Mouse (Mus musculus) forebrain, embryonic 14.5 days (tissue): ENCODE results near the gene Naif1. TPM values are rescaled to one million over a fixed set of nuclear protein-coding genes. Genes with fewer than 3 reads are reported as not detected.
A peak's percentile ranks its signal among the peaks of the same experiment; 100 is the strongest.

Experiments used
- ATAC-seq: fragments of 200-750 bp; cut with Nextera tagmentation; 2 replicates; pipeline ENCODE4 v1.8.0; 2017; ENCODE audit warnings: mild to moderate bottlenecking, moderate library complexity
- DNase-seq: peaks from one replicate; pipeline ENCODE4 v3.0.0-alpha.2; 2015; ENCODE audit warnings: low spot score
- H3K27ac ChIP-seq: fragments of 300-500 bp; sonication (generic); 2 replicates; pipeline ENCODE4 v1.5.1; 2014; ENCODE audit warnings: low read depth, mild to moderate bottlenecking, control low read depth, low read length, moderate library complexity
- H3K27me3 ChIP-seq: fragments of 300-500 bp; sonication (generic); replicated peaks from 2 replicates; pipeline ENCODE4 v1.6.1; 2014; ENCODE audit warnings: low read length, control low read depth, mixed read lengths; ENCODE audit not compliant: control insufficient read depth, insufficient read depth
- H3K36me3 ChIP-seq: fragments of 300-500 bp; sonication (generic); 2 replicates; pipeline ENCODE4 v1.6.1; 2014; ENCODE audit warnings: low read length, control low read depth; ENCODE audit not compliant: control insufficient read depth, insufficient read depth
- H3K4me1 ChIP-seq: fragments of 300-500 bp; sonication (generic); 2 replicates; pipeline ENCODE4 v1.6.1; 2014; ENCODE audit warnings: antibody characterized with exemption, low read length, control low read depth; ENCODE audit not compliant: control insufficient read depth, insufficient read depth
- H3K4me2 ChIP-seq: fragments of 300-500 bp; sonication (generic); 2 replicates; pipeline ENCODE4 v1.6.1; 2014; ENCODE audit warnings: mild to moderate bottlenecking, control low read depth, low read length
- H3K4me3 ChIP-seq: fragments of 300-500 bp; sonication (generic); 2 replicates; pipeline ENCODE4 v1.5.1; 2014; ENCODE audit warnings: low read depth, low read length, control low read depth
- H3K9ac ChIP-seq: fragments of 300-500 bp; sonication (generic); 2 replicates; pipeline ENCODE4 v1.6.1; 2014; ENCODE audit warnings: mild to moderate bottlenecking, low read length, control low read depth, moderate library complexity
- H3K9me3 ChIP-seq: fragments of 300-500 bp; sonication (generic); replicated peaks from 2 replicates; pipeline ENCODE4 v1.6.1; 2016; ENCODE audit warnings: low read length, control low read depth, mixed read lengths; ENCODE audit not compliant: control insufficient read depth
- WGBS: fragments of 180-500 bp; shearing (Covaris S2); extraction: QIAGEN DNeasy Blood & Tissue Kit; methylation state at CpG from one replicate; pipeline ENCODE4 v1.1.7; 2014; 5-methylcytosine and 5-hydroxymethylcytosine counted together
- polyA plus RNA-seq: library from polyadenylated mRNA; unstranded; fragments of >200 nt; fragmentation: Nextera tagmentation; extraction: Ambion mirVana; gene quantifications from 2 replicates; pipeline ENCODE4 v1.2.1, GENCODE M21; 2014

Naif1 gene
- polyA plus RNA-seq, 1 experiment from 2014 or later: 5.3 TPM

DNA sequence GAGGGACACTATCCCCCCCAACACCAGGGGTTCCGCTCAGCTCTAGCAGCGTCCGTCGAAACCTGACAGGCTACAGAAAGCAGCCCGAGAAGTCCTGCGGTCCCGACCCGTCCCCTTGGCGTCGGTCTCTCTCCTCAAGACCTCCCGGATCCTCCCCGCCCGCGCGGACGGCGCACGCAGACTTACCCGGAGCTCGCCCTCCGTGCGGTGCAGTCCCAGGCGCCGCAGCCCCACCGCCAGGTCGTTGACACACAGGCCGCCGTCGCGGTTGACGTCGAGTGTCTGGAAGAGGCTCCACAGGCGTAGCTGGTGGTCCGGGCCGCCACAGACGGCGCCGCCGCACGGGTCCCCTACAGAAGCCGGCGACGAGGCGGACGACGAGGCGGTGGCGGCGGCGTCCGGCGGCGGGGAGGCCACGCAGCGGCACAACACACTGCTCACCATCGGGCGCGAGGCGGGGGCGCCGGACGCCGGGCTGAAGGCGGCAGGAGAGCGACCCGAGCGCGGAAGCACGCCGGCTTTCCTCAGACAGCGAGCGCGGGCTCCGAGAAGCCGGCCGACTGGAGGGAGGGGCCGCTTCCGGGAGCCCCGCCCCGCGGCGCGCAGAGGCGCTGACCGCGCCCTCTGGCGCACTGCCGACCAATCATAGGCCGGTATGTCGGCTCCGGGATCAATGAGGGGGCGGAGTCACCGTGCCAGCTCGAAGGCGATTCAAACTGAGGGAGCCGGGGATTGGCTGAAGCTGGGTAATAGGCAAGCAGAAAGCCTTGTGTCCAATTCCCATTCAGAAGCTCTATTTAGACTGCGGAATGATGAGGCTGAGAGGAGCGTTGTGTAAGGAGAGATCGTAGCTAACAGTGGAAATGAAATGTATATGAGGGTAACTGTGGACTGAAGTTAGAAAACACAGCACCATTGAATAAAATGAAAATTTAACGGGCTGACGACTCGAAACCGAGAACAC is 906 bp downstream of the Naif1 start, which contains the start of gene Slc25a25:
Gene Slc25a25, minus strand, starts transcription at position 565 of the 964 bp plus-strand sequence.
- under 1% methylated on average over 103 of the region's 103 CpGs for WGBS
- ATAC-seq: peak; percentile 91

DNA sequence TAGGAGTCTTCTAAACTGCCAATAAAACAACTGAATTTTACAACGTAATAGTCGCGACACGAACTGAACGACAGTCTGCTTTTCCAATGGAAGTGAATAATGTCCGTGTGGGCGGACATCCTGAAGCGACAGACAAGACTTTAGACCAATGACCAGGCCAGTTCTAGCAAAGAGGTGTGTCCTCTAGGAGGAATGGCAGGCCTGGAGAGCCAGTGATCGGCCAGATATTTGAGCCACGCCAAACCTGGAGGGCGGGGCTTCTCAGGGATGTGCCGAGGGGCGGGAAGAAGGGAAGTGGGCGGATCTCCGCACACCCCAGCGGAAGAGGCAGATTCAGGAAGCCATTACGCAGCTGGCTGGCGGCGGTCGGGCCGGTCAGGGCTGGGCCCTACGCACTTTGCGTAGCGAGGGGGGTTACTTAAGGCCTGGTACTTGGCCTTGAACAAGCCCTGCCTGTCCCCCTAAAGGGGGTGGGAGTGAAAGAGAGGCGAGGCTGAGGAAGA is 1.7 kb downstream of the Naif1 start:
- Histone ChIP-seq H3K9ac (peak overlapping the region; percentile 60), H3K36me3 (peaks cover 9% of the 10 kb centered on the region), H3K27ac (peak overlapping the region; percentile 94), H3K9me3 (no peaks in the 10 kb centered on the region), H3K27me3 (no peaks in the 10 kb centered on the region), H3K4me2 (peak overlapping the region; percentile 50), H3K4me1 (peaks cover 22% of the 10 kb centered on the region; the same call in 1 of the 2 replicates), H3K4me3 (peak overlapping the region; percentile 82)
- ATAC-seq (peak; percentile 94), DNase-seq (peak; percentile 100)
- WGBS: under 1% methylated on average over 25 of the region's 25 CpGs

More for the DNA sequence above, 906 bp downstream of the Naif1 start, which contains the start of gene Slc25a25:
- Histone ChIP-seq H3K36me3 (peaks cover 5% of the 10 kb centered on the region), H3K9me3 (no peaks in the 10 kb centered on the region), H3K9ac (peak within 1 kb of the TSS; percentile 60), H3K27ac (peak within 1 kb of the TSS; percentile 94), H3K27me3 (no peaks in the 10 kb centered on the region), H3K4me3 (peak within 1 kb of the TSS; percentile 82), H3K4me2 (peak within 1 kb of the TSS; percentile 50), H3K4me1 (peaks cover 22% of the 10 kb centered on the region; the same call in 1 of the 2 replicates)
- peak; percentile 99 for DNase-seq

DNA sequence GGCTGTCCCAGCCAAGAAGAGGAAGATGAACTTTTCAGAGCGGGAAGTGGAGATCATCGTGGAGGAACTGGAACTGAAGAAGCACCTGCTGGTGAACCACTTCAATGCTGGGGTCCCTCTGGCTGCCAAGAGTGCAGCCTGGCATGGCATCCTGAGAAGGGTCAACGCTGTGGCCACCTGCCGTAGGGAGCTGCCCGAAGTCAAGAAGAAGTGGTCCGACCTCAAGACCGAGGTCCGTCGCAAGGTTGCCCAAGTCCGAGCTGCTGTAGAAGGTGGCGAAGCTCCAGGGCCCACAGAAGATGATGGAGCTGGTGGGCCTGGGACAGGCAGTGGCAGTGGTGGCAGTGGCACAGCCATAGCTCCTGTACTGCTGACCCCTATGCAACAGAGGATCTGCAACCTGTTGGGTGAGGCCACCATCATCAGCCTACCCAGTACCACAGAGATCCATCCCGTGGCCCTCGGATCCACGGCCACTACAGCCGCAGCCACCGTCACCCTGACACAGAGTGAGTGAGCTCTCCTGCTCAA is 2.2 kb downstream of the Naif1 start:
- ATAC-seq: 0 out of 2 replicates have a peak, but pooled peaks have one; percentile 0
- 96% methylated on average over 16 of the region's 16 CpGs for WGBS
- Histone ChIP-seq H3K27me3 (no peaks in the 10 kb centered on the region), H3K27ac (no peak overlapping the region), H3K4me2 (peak overlapping the region; percentile 36), H3K36me3 (peaks cover 9% of the 10 kb centered on the region), H3K9me3 (no peaks in the 10 kb centered on the region), H3K4me1 (peaks cover 19% of the 10 kb centered on the region; the same call in 1 of the 2 replicates), H3K4me3 (peak overlapping the region; percentile 12), H3K9ac (no peak overlapping the region)
- DNase-seq: no peak

DNA sequence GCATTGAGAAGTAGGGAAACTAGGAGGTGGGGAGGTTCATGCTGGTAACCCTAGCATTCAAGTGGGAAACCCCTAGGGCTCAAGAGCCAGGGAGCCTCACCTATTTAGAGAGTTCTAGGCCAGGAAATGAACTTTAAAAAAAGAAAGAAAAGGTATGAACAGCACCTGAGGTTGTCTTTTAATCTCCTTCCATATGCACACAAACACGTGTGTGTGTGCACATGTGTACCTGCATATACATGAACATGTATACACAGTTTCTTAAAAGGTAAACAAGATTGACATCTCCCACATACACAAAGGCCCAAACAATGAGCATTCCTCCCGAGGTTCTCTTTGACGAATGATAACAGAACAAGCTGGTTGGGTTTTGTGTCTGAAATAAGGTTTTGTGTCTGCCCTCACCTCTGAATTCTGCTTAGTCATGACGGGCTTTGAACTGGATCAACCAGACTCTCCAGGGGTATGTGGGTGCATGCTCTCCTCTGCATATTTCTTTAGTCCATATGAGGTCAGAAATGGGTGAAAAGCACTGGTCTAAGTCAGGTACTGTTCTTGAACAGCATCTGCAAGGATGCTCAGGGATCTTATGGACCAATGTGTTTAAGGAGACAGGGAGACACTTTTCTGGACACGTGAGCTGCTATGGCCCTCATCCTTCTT is 3.5 kb downstream of the Naif1 start:
- no peak for ATAC-seq
- no peaks in the 10 kb centered on the region for H3K27me3 ChIP-seq
- H3K9me3 ChIP-seq: no peaks in the 10 kb centered on the region
- peaks cover 18% of the 10 kb centered on the region; the same call in 1 of the 2 replicates for H3K4me1 ChIP-seq
- no peak overlapping the region for H3K4me3 ChIP-seq
- no peak overlapping the region for H3K4me2 ChIP-seq
- H3K9ac ChIP-seq: no peak overlapping the region
- no peak for DNase-seq
- WGBS: 90% methylated on average over 5 of the region's 5 CpGs
- no peak overlapping the region for H3K27ac ChIP-seq
- H3K36me3 ChIP-seq: peaks cover 9% of the 10 kb centered on the region

DNA sequence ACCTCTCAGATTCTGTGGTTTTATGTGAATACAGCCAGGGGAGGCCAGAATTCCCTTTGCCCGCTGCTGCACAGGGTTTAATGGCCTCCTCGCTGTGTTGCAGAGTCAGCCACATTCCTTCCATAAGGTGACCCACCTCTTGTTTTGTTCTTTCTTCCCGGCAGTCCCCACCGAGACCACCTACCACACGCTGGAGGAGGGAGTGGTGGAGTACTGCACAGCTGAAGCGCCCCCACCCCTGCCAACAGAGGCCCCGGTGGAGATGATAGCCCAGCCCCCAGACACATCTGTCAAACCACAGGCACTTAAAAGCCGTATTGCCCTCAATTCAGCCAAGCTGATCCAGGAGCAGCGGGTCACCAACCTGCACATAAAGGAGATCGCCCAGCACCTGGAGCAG is 4.4 kb downstream of the Naif1 start:
- DNase-seq: no peak
- no peak for ATAC-seq
- Histone ChIP-seq H3K27ac (no peak overlapping the region), H3K36me3 (peaks cover 9% of the 10 kb centered on the region), H3K4me1 (peaks cover 14% of the 10 kb centered on the region; the same call in 1 of the 2 replicates), H3K9me3 (no peaks in the 10 kb centered on the region), H3K4me3 (no peak overlapping the region), H3K4me2 (no peak overlapping the region), H3K27me3 (no peaks in the 10 kb centered on the region), H3K9ac (no peak overlapping the region)
- 86% methylated on average over 10 of the region's 10 CpGs for WGBS

DNA sequence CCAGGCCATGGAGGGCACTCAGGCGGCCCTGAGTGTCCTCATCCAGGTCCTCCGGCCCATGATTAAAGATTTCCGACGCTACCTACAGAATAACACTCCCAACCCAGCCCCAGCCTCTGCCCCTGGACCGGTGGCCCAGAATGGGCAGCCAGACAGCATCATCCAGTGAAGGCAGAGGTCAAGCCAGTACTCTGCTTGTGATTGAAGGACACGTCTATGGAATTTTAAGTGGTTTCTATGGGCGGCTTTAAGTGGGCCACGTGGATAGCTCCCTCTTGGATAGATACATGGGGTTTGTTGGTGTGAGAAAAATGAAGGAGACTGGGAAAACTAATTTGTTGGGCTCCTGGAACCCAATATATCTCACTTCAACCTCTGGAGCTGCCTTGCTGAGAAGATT is 4.8 kb downstream of the Naif1 start:
- WGBS: 95% methylated on average over 8 of the region's 8 CpGs
- H3K27ac ChIP-seq: no peak overlapping the region
- no peak overlapping the region for H3K4me2 ChIP-seq
- ATAC-seq: no peak
- H3K4me1 ChIP-seq: peaks cover 10% of the 10 kb centered on the region; the same call in 1 of the 2 replicates
- no peak overlapping the region for H3K9ac ChIP-seq
- peaks cover 9% of the 10 kb centered on the region for H3K36me3 ChIP-seq
- no peak for DNase-seq
- no peaks in the 10 kb centered on the region for H3K9me3 ChIP-seq
- no peak overlapping the region for H3K4me3 ChIP-seq
- no peaks in the 10 kb centered on the region for H3K27me3 ChIP-seq

DNA sequence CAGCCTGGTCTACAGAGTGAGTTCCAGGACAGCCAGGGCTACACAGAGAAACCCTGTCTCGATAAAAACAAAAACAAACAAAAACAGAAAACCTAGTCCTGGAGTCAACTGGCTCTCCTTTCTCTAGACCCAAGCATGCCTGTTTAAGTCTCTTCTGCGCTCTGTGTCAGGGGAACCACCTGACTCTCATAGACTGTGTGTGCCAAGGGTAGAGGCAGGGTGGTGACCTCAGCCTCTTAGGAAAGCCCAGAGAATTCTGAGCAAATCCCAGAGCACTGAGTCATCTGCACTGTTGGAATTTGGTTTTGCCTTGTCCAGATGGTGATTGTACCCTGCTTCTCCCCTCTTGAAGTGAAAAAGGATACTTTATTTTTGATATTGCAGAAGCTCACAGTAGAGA is 8.0 kb downstream of the Naif1 start:
- ATAC-seq: no peak
- H3K27ac ChIP-seq: no peak overlapping the region
- no peak overlapping the region for H3K4me3 ChIP-seq
- peaks cover 9% of the 10 kb centered on the region for H3K36me3 ChIP-seq
- H3K9ac ChIP-seq: no peak overlapping the region
- no peak overlapping the region for H3K4me2 ChIP-seq
- WGBS: 91% methylated on average over 2 of the region's 2 CpGs
- DNase-seq: no peak
- no peaks in the 10 kb centered on the region for H3K4me1 ChIP-seq
- H3K9me3 ChIP-seq: no peaks in the 10 kb centered on the region
- no peaks in the 10 kb centered on the region for H3K27me3 ChIP-seq

DNA sequence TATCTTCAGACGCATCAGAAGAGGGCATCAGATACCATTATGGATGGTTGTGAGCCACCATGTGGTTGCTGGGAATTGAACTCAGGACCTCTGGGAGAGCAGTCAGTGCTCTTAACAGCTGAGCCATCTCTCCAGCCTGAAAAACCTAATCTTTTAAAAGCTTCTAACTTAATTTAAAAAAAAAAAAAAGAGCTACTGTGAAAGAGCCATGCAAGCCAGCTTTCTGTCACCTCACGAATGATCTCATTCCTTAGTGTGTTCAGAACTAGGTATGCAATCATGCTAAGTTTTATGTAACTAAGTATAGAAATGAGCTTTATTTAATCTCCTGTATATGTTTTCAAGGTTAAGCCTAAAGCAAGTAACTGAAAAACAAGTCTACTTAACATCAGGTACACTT is 9.4 kb downstream of the Naif1 start:
- H3K4me2 ChIP-seq: no peak overlapping the region

More for the DNA sequence above, 9.4 kb downstream of the Naif1 start:
- Histone ChIP-seq H3K27ac (no peak overlapping the region), H3K9me3 (no peaks in the 10 kb centered on the region), H3K4me3 (no peak overlapping the region), H3K36me3 (peaks cover 9% of the 10 kb centered on the region), H3K4me1 (no peaks in the 10 kb centered on the region; the same call in 1 of the 2 replicates), H3K9ac (no peak overlapping the region), H3K27me3 (no peaks in the 10 kb centered on the region)
- WGBS: 91% methylated on average over 2 of the region's 2 CpGs
- ATAC-seq (no peak), DNase-seq (no peak)
